20 mouse cellular contexts compared by ENCODE assay signal in genomic region chr12:117304751-117305624, GRCm38 (mm10).
DNase-seq lines count a peak whose midpoint lies in the region; ATAC-seq lines count a peak whose summit lies in the region.
"Had no signal": no experiment of that assay in that cellular context is flagged by ENCODE, and none has a peak within 500 bp of the region (broad histone marks: within the 10 kb centered on the region; RNA-seq: fewer than 3 reads in every experiment).

No protein-coding gene starts in this region.

- no peak overlapping the region for H3K4me3 ChIP-seq in forebrain, embryonic 13.5 days
- no peak overlapping the region for H3K4me3 ChIP-seq in hindbrain, embryonic 11.5 days (ENCODE audit: low read depth, low read length)
- H3K4me3 ChIP-seq in midbrain, embryonic 11.5 days (ENCODE audit: low read depth, low read length) = no peak overlapping the region
- H3K4me3 ChIP-seq in neural tube, embryonic 14.5 days (ENCODE audit: low read depth, low read length) = no peak overlapping the region
- H3K4me3 ChIP-seq: embryonic facial prominence, embryonic 15.5 days; heart, adult 2 months; heart, embryonic 15.5 days; limb, embryonic 15.5 days; megakaryocyte, embryonic 14.5 days had no signal

- peaks cover 20% of the 10 kb centered on the region for H3K4me1 ChIP-seq in forebrain, embryonic 13.5 days
- peaks cover 3% of the 10 kb centered on the region; the same call in 1 of the 2 replicates for H3K4me1 ChIP-seq in hindbrain, embryonic 11.5 days (replicated peaks; ENCODE audit: control insufficient read depth, insufficient read depth, low read length)
- peaks cover 12% of the 10 kb centered on the region; the same call in 1 of the 2 replicates for H3K4me1 ChIP-seq in midbrain, embryonic 11.5 days (ENCODE audit: control insufficient read depth, insufficient read depth, low read length)
- H3K4me1 ChIP-seq in neural tube, embryonic 14.5 days (ENCODE audit: control insufficient read depth, insufficient read depth, low read length) = no peaks in the 10 kb centered on the region
- H3K4me1 ChIP-seq: embryonic facial prominence, embryonic 15.5 days; heart, embryonic 15.5 days; limb, embryonic 15.5 days; megakaryocyte, embryonic 14.5 days had no signal

- H3K4me2 ChIP-seq in forebrain, embryonic 13.5 days = no peak overlapping the region
- no peak overlapping the region for H3K4me2 ChIP-seq in hindbrain, embryonic 11.5 days (replicated peaks; ENCODE audit: low read depth, low read length)
- H3K4me2 ChIP-seq in midbrain, embryonic 11.5 days = no peak overlapping the region
- no peak overlapping the region for H3K4me2 ChIP-seq in neural tube, embryonic 14.5 days (ENCODE audit: low read depth, low read length)
- H3K4me2 ChIP-seq: embryonic facial prominence, embryonic 15.5 days; heart, embryonic 15.5 days; limb, embryonic 15.5 days had no signal

- ATAC-seq in forebrain, embryonic 13.5 days = peak; percentile 86
- peak; percentile 85 for ATAC-seq in hindbrain, embryonic 11.5 days (ENCODE audit: low FRiP score)
- peak; percentile 63 for ATAC-seq in midbrain, embryonic 11.5 days (ENCODE audit: low FRiP score)
- peak; percentile 80 for ATAC-seq in neural tube, embryonic 14.5 days (ENCODE audit: low read depth)
- ATAC-seq: activated CD4-positive, CD25-positive, alpha-beta regulatory T cell, adult 4 months; Patski had no signal

- no peaks in the 10 kb centered on the region for H3K36me3 ChIP-seq in forebrain, embryonic 13.5 days (ENCODE audit: poor library complexity, severe bottlenecking)
- no peaks in the 10 kb centered on the region for H3K36me3 ChIP-seq in hindbrain, embryonic 11.5 days (ENCODE audit: control insufficient read depth, insufficient read depth, low read length)
- no peaks in the 10 kb centered on the region for H3K36me3 ChIP-seq in midbrain, embryonic 11.5 days (ENCODE audit: control insufficient read depth, insufficient read depth, low read length)
- no peaks in the 10 kb centered on the region for H3K36me3 ChIP-seq in neural tube, embryonic 14.5 days (ENCODE audit: control insufficient read depth, insufficient read depth, low read length)
- H3K36me3 ChIP-seq: embryonic facial prominence, embryonic 15.5 days; heart, embryonic 15.5 days; limb, embryonic 15.5 days had no signal

- no peaks in the 10 kb centered on the region for H3K9me3 ChIP-seq in forebrain, embryonic 13.5 days (replicated peaks)
- H3K9me3 ChIP-seq in hindbrain, embryonic 11.5 days (ENCODE audit: control insufficient read depth, low read length) = no peaks in the 10 kb centered on the region
- H3K9me3 ChIP-seq in midbrain, embryonic 11.5 days (ENCODE audit: control insufficient read depth, low read length) = peaks cover 2% of the 10 kb centered on the region; the same call in 1 of the 2 replicates
- H3K9me3 ChIP-seq in neural tube, embryonic 14.5 days (ENCODE audit: control insufficient read depth, low read length) = no peaks in the 10 kb centered on the region
- H3K9me3 ChIP-seq: embryonic facial prominence, embryonic 15.5 days; heart, embryonic 15.5 days; limb, embryonic 15.5 days; megakaryocyte, embryonic 14.5 days had no signal

- DNase-seq in hindbrain, embryonic 11.5 days (ENCODE audit: low spot score) = peak; percentile 20
- DNase-seq in midbrain, embryonic 11.5 days (ENCODE audit: low spot score, missing footprints) = peak; percentile 83
- no peak for DNase-seq in kidney, postnatal 25 days
- no peak for DNase-seq in layer of hippocampus, adult 18-20 months (ENCODE audit: low spot score in 2 of 2)
- DNase-seq in right cerebral cortex, postnatal 25 days = no peak
- DNase-seq: adrenal gland, postnatal 25 days; cerebellum, adult 8-10 months; heart, adult 2 months; kidney, adult 2 months; kidney, postnatal 4 days; lung, postnatal 10 days; thymus, adult 18-20 months had no signal

- H3K27ac ChIP-seq in forebrain, embryonic 13.5 days = peak overlapping the region; percentile 74
- peak overlapping the region; percentile 48; the same call in 1 of the 2 replicates for H3K27ac ChIP-seq in hindbrain, embryonic 11.5 days (ENCODE audit: low read depth, low read length)
- no peak overlapping the region; the same call in 1 of the 2 replicates for H3K27ac ChIP-seq in midbrain, embryonic 11.5 days (ENCODE audit: low read depth, low read length)
- H3K27ac ChIP-seq in neural tube, embryonic 14.5 days (ENCODE audit: low read depth, low read length) = peak overlapping the region; percentile 24; the same call in 1 of the 2 replicates
- H3K27ac ChIP-seq: embryonic facial prominence, embryonic 15.5 days; heart, adult 2 months; heart, embryonic 15.5 days; limb, embryonic 15.5 days had no signal

- no peak overlapping the region for H3K9ac ChIP-seq in forebrain, embryonic 13.5 days
- H3K9ac ChIP-seq in hindbrain, embryonic 11.5 days (ENCODE audit: low read depth, low read length) = no peak overlapping the region
- H3K9ac ChIP-seq in midbrain, embryonic 11.5 days (ENCODE audit: low read length) = peak overlapping the region; percentile 6; the same call in 1 of the 2 replicates
- H3K9ac ChIP-seq in neural tube, embryonic 14.5 days (replicated peaks; ENCODE audit: low read depth, low read length) = no peak overlapping the region
- H3K9ac ChIP-seq: embryonic facial prominence, embryonic 15.5 days; heart, embryonic 15.5 days; limb, embryonic 15.5 days had no signal

- 60% methylated on average over 17 of the region's 17 CpGs for WGBS in forebrain, embryonic 13.5 days
- WGBS in hindbrain, embryonic 11.5 days = 63% methylated on average over 17 of the region's 17 CpGs
- 67% methylated on average over 17 of the region's 17 CpGs for WGBS in midbrain, embryonic 11.5 days
- WGBS in neural tube, embryonic 14.5 days = 52% methylated on average over 17 of the region's 17 CpGs

- no peaks in the 10 kb centered on the region for H3K27me3 ChIP-seq in forebrain, embryonic 13.5 days
- H3K27me3 ChIP-seq in hindbrain, embryonic 11.5 days (ENCODE audit: control insufficient read depth, insufficient read depth, low read length) = no peaks in the 10 kb centered on the region
- no peaks in the 10 kb centered on the region for H3K27me3 ChIP-seq in midbrain, embryonic 11.5 days (ENCODE audit: control insufficient read depth, insufficient read depth, low read length)
- no peaks in the 10 kb centered on the region for H3K27me3 ChIP-seq in neural tube, embryonic 14.5 days (ENCODE audit: control insufficient read depth, insufficient read depth, low read length)
- H3K27me3 ChIP-seq: embryonic facial prominence, embryonic 15.5 days; heart, embryonic 15.5 days; limb, embryonic 15.5 days; megakaryocyte, embryonic 14.5 days had no signal

Comparison
In these comparisons a context has a peak if more than half of its experiments do, and no peak if none do; other contexts are left out.
1. DNase-seq: peak in hindbrain, embryonic 11.5 days (single experiment) and midbrain, embryonic 11.5 days (single experiment); none in kidney, postnatal 25 days (0 of 2), layer of hippocampus, adult 18-20 months (0 of 2) and right cerebral cortex, postnatal 25 days (single experiment).
2. Peak in every context shown above with its lines, with median percentiles within 50 percentile points of each other: ATAC-seq.